10 mouse cellular contexts compared by ENCODE assay signal in genomic region chr5:54098219-54098618, GRCm38 (mm10).
A peak's percentile ranks its signal among the peaks of the same experiment; 100 is the strongest.
DNase-seq lines count a peak whose midpoint lies in the region; ATAC-seq and TF ChIP-seq lines count a peak whose summit lies in the region.
"Had no signal": no experiment of that assay in that cellular context is flagged by ENCODE, and none has a peak within 500 bp of the region (broad histone marks: within the 10 kb centered on the region; RNA-seq: fewer than 3 reads in every experiment).

No protein-coding gene starts in this region.

- H3K27me3 ChIP-seq in heart, postnatal 0 days (ENCODE audit: control insufficient read depth, insufficient read depth, low read length) = no peaks in the 10 kb centered on the region
- H3K27me3 ChIP-seq in heart, embryonic 11.5 days (ENCODE audit: control insufficient read depth, insufficient read depth, low read length) = no peaks in the 10 kb centered on the region
- no peaks in the 10 kb centered on the region for H3K27me3 ChIP-seq in myocyte (ENCODE audit: control insufficient read depth, insufficient read depth, insufficient read length)
- no peaks in the 10 kb centered on the region for H3K27me3 ChIP-seq in midbrain, embryonic 16.5 days (ENCODE audit: control insufficient read depth, insufficient read depth, low read depth, low read length)
- H3K27me3 ChIP-seq in hindbrain, embryonic 11.5 days (ENCODE audit: control insufficient read depth, insufficient read depth, low read length) = no peaks in the 10 kb centered on the region
- H3K27me3 ChIP-seq: hindbrain, embryonic 15.5 days had no signal

- TF ChIP-seq CTCF in heart, postnatal 0 days (IDR thresholded peaks at IDR 0.05; ENCODE audit: low read depth) = no peak

- no peaks in the 10 kb centered on the region for H3K9me3 ChIP-seq in heart, postnatal 0 days (replicated peaks; ENCODE audit: control insufficient read depth, low read length)
- H3K9me3 ChIP-seq in heart, embryonic 11.5 days (replicated peaks; ENCODE audit: control insufficient read depth, low read length) = no peaks in the 10 kb centered on the region
- no peaks in the 10 kb centered on the region for H3K9me3 ChIP-seq in midbrain, embryonic 16.5 days (replicated peaks; ENCODE audit: control insufficient read depth, low read length, poor library complexity, severe bottlenecking)
- H3K9me3 ChIP-seq in hindbrain, embryonic 11.5 days (ENCODE audit: control insufficient read depth, low read length) = no peaks in the 10 kb centered on the region
- H3K9me3 ChIP-seq: hindbrain, embryonic 15.5 days had no signal

- H3K4me2 ChIP-seq in heart, postnatal 0 days (ENCODE audit: low read depth, low read length) = no peak overlapping the region
- no peak overlapping the region for H3K4me2 ChIP-seq in heart, embryonic 11.5 days
- peak overlapping the region; percentile 28 for H3K4me2 ChIP-seq in myocyte (ENCODE audit: low read depth)
- no peak overlapping the region for H3K4me2 ChIP-seq in midbrain, embryonic 16.5 days (ENCODE audit: low read length)
- no peak overlapping the region for H3K4me2 ChIP-seq in hindbrain, embryonic 11.5 days (replicated peaks; ENCODE audit: low read depth, low read length)
- H3K4me2 ChIP-seq: hindbrain, embryonic 15.5 days had no signal

- no peak overlapping the region for H3K9ac ChIP-seq in heart, postnatal 0 days (replicated peaks; ENCODE audit: low read depth, low read length)
- no peak overlapping the region for H3K9ac ChIP-seq in heart, embryonic 11.5 days (ENCODE audit: low read depth, low read length)
- H3K9ac ChIP-seq in midbrain, embryonic 16.5 days (ENCODE audit: low read depth, low read length) = no peak overlapping the region
- no peak overlapping the region for H3K9ac ChIP-seq in hindbrain, embryonic 11.5 days (ENCODE audit: low read depth, low read length)
- H3K9ac ChIP-seq: hindbrain, embryonic 15.5 days had no signal

- no peak for DNase-seq in heart, postnatal 0 days (ENCODE audit: low spot score)
- DNase-seq in 3T3-L1 (ENCODE audit: low read depth, low spot score) = peak; percentile 7
- DNase-seq in brain, adult 2 months (ENCODE audit: low read depth, low spot score) = peak; percentile 73
- DNase-seq in hindbrain, embryonic 11.5 days (ENCODE audit: low spot score) = no peak
- DNase-seq in frontal cortex, postnatal 25 days (ENCODE audit: low spot score in 2 of 2) = no peak
- DNase-seq: cerebellum, adult 11 months had no signal

- H3K79me2 ChIP-seq in myocyte (ENCODE audit: control insufficient read depth, insufficient read depth) = peaks cover 57% of the 10 kb centered on the region

- no peak for ATAC-seq in heart, postnatal 0 days (ENCODE audit: insufficient read depth, low read depth)
- ATAC-seq in heart, embryonic 11.5 days (replicated peaks; ENCODE audit: insufficient number of reproducible peaks, low FRiP score, low TSS enrichment) = no peak
- ATAC-seq in midbrain, embryonic 16.5 days = no peak
- ATAC-seq in hindbrain, embryonic 11.5 days (ENCODE audit: low FRiP score) = no peak

- TF ChIP-seq EP300 in heart, postnatal 0 days (IDR thresholded peaks at IDR 0.05; ENCODE audit: low read depth) = no peak

- no peaks in the 10 kb centered on the region for H3K36me3 ChIP-seq in heart, postnatal 0 days (replicated peaks; ENCODE audit: control insufficient read depth, insufficient read depth, low read length)
- H3K36me3 ChIP-seq in heart, embryonic 11.5 days (ENCODE audit: control insufficient read depth, insufficient read depth, low read length) = no peaks in the 10 kb centered on the region
- peaks cover 3% of the 10 kb centered on the region for H3K36me3 ChIP-seq in myocyte (ENCODE audit: control insufficient read depth, insufficient read depth)
- H3K36me3 ChIP-seq in midbrain, embryonic 16.5 days (ENCODE audit: control insufficient read depth, insufficient read depth, low read length) = no peaks in the 10 kb centered on the region
- H3K36me3 ChIP-seq in hindbrain, embryonic 11.5 days (ENCODE audit: control insufficient read depth, insufficient read depth, low read length) = no peaks in the 10 kb centered on the region
- H3K36me3 ChIP-seq: hindbrain, embryonic 15.5 days had no signal

- peak overlapping the region; percentile 38; the same call in 1 of the 2 replicates for H3K27ac ChIP-seq in heart, postnatal 0 days (ENCODE audit: low read depth)
- H3K27ac ChIP-seq in heart, embryonic 11.5 days (ENCODE audit: low read depth, low read length) = no peak overlapping the region
- H3K27ac ChIP-seq in midbrain, embryonic 16.5 days (ENCODE audit: low read length) = no peak overlapping the region
- no peak overlapping the region for H3K27ac ChIP-seq in hindbrain, embryonic 11.5 days (ENCODE audit: low read depth, low read length)
- H3K27ac ChIP-seq: hindbrain, embryonic 15.5 days had no signal

- 0 out of 2 replicates have a peak, but pooled peaks cover 3% of the 10 kb centered on the region for H3K4me1 ChIP-seq in heart, postnatal 0 days (ENCODE audit: control insufficient read depth, insufficient read depth)
- H3K4me1 ChIP-seq in heart, embryonic 11.5 days (ENCODE audit: control insufficient read depth, insufficient read depth, low read length) = peaks cover 3% of the 10 kb centered on the region
- peaks cover 13% of the 10 kb centered on the region for H3K4me1 ChIP-seq in midbrain, embryonic 16.5 days (ENCODE audit: control insufficient read depth, insufficient read depth, low read length)
- no peaks in the 10 kb centered on the region for H3K4me1 ChIP-seq in hindbrain, embryonic 11.5 days (replicated peaks; ENCODE audit: control insufficient read depth, insufficient read depth, low read length)

- no peak overlapping the region; the same call in 1 of the 2 replicates for H3K4me3 ChIP-seq in heart, postnatal 0 days (ENCODE audit: low read depth, low read length)
- H3K4me3 ChIP-seq in heart, embryonic 11.5 days (ENCODE audit: low read depth, low read length) = no peak overlapping the region
- H3K4me3 ChIP-seq in myocyte = no peak overlapping the region
- no peak overlapping the region for H3K4me3 ChIP-seq in midbrain, embryonic 16.5 days (ENCODE audit: low read depth, low read length)
- H3K4me3 ChIP-seq in hindbrain, embryonic 11.5 days (ENCODE audit: low read depth, low read length) = no peak overlapping the region
- H3K4me3 ChIP-seq: hindbrain, embryonic 15.5 days had no signal

- no peak overlapping the region for H3ac ChIP-seq in myocyte (ENCODE audit: control insufficient read depth, insufficient read length)

- WGBS in heart, postnatal 0 days = 76% methylated on average over 6 of the region's 6 CpGs
- WGBS in heart, embryonic 11.5 days (ENCODE audit: insufficient replicate concordance) = 78% methylated on average over 6 of the region's 6 CpGs
- 88% methylated on average over 6 of the region's 6 CpGs for WGBS in midbrain, embryonic 16.5 days
- 81% methylated on average over 6 of the region's 6 CpGs for WGBS in hindbrain, embryonic 11.5 days

- no peak for TF ChIP-seq POLR2A in myocyte (IDR thresholded peaks at IDR 0.05; ENCODE audit: insufficient read length, low read depth)

TF ChIP-seq in myocyte, 11 proteins besides CTCF, POLR2A, EP300 and RAD21:
- no peak for TF ChIP-seq TCF3 (IDR thresholded peaks at IDR 0.05; ENCODE audit: insufficient read length, low read depth)
- no peak for TF ChIP-seq MAX (IDR thresholded peaks at IDR 0.05; ENCODE audit: low read depth)
- no peak for TF ChIP-seq SRF (IDR thresholded peaks at IDR 0.05; ENCODE audit: control insufficient read depth, insufficient read length, low read depth)
- TF ChIP-seq CEBPB (IDR thresholded peaks at IDR 0.05; ENCODE audit: insufficient read depth, poor library complexity, severe bottlenecking) = no peak
- TF ChIP-seq TCF12 (IDR thresholded peaks at IDR 0.05; ENCODE audit: insufficient read depth, poor library complexity, severe bottlenecking) = no peak

Comparison
In these comparisons a context has a peak if more than half of its experiments do, and no peak if none do; other contexts are left out.
1. DNase-seq: peak in 3T3-L1 (single experiment) and brain, adult 2 months (single experiment); none in heart, postnatal 0 days (single experiment), hindbrain, embryonic 11.5 days (single experiment) and frontal cortex, postnatal 25 days (0 of 2).